Mouse (Mus musculus) heart, embryonic 13.5 days (tissue): ENCODE data around the gene Spata21. TPM values are rescaled to one million over a fixed set of nuclear protein-coding genes. Genes with fewer than 3 reads are reported as not detected.
"Not testable (repeated sequence)": the region's sequence is repeated elsewhere in the genome, so short reads cannot be mapped to it uniquely, and the experiment has no call there.

Experiments
- ATAC-seq: fragments of 200-750 bp; cut with Nextera tagmentation; 2 replicates; pipeline ENCODE4 v1.8.0; 2017; ENCODE audit warnings: moderate TSS enrichment; ENCODE audit not compliant: insufficient number of reproducible peaks, low FRiP score, low TSS enrichment; ENCODE audit errors: extremely low read depth
- H3K27ac ChIP-seq: fragments of 300-500 bp; sonication (generic); replicated peaks from 2 replicates; pipeline ENCODE4 v1.5.1; 2015; ENCODE audit warnings: moderate library complexity, mild to moderate bottlenecking, inconsistent platforms
- H3K27me3 ChIP-seq: fragments of 300-500 bp; sonication (generic); replicated peaks from 2 replicates; pipeline ENCODE4 v1.6.1; 2015; ENCODE audit warnings: mild to moderate bottlenecking, inconsistent platforms
- H3K36me3 ChIP-seq: fragments of 300-500 bp; sonication (generic); 2 replicates; pipeline ENCODE4 v1.6.1; 2015; ENCODE audit warnings: mild to moderate bottlenecking, inconsistent platforms
- H3K4me1 ChIP-seq: fragments of 300-500 bp; sonication (generic); 2 replicates; pipeline ENCODE4 v1.6.1; 2015; ENCODE audit warnings: inconsistent platforms
- H3K4me2 ChIP-seq: fragments of 300-500 bp; sonication (generic); 2 replicates; pipeline ENCODE4 v1.6.1; 2015; ENCODE audit warnings: inconsistent platforms, mild to moderate bottlenecking, moderate library complexity
- H3K4me3 ChIP-seq: fragments of 300-500 bp; sonication (generic); 2 replicates; pipeline ENCODE4 v1.5.1; 2015; ENCODE audit warnings: moderate library complexity, mild to moderate bottlenecking, inconsistent platforms
- H3K9ac ChIP-seq: fragments of 300-500 bp; sonication (generic); 2 replicates; pipeline ENCODE4 v1.6.1; 2015; ENCODE audit warnings: inconsistent platforms, mild to moderate bottlenecking, moderate library complexity
- H3K9me3 ChIP-seq: fragments of 300-500 bp; sonication (generic); 2 replicates; pipeline ENCODE4 v1.6.1; 2016; ENCODE audit warnings: inconsistent platforms
- WGBS: fragments of 180-500 bp; shearing (Covaris S2); methylation state at CpG from one replicate; pipeline ENCODE4 v1.1.7; 2015; ENCODE audit warnings: mixed read lengths; 5-methylcytosine and 5-hydroxymethylcytosine counted together
- polyA plus RNA-seq: library from polyadenylated mRNA; unstranded; fragments of >200 nt; fragmentation: Nextera tagmentation; extraction: Ambion mirVana; gene quantifications from 2 replicates; pipeline ENCODE4 v1.2.1, GENCODE M21; 2015

Spata21 gene
- polyA plus RNA-seq, 1 experiment from 2014 or later = not detected

DNA sequence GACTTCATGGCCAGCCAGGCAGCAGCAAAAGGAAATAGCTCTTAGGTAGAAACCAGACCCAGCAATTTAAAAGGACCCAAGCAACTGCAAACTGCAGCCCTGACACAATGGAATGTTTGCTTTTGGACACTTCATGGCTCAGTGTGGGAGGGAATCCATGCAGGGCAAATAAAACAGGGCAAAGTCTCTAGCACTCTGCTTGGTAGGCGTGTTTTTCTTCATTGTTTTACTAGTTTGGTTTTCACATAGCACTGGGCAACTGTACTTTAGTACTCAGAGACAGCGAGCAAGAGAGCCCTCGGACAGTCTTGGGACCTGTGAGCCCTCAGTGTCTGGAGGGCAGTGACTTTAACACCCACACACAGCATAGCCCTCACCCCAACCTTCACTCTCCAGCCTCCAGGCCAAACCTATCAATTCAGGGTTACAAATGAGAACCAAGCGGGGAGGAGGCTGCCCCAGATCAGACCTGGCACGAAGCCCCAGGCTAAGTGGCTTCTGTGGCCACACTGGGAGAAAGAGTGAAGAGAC, 43.5 kb downstream of the Spata21 start:
- Histone ChIP-seq H3K4me2 (peak overlapping the region; percentile 30), H3K27ac (peak overlapping the region; percentile 76), H3K4me1 (peaks cover 69% of the 10 kb centered on the region), H3K4me3 (no peak overlapping the region), H3K27me3 (no peaks in the 10 kb centered on the region), H3K9ac (peak overlapping the region; percentile 64), H3K36me3 (0 out of 2 replicates have a peak, but pooled peaks cover 4% of the 10 kb centered on the region), H3K9me3 (no peaks in the 10 kb centered on the region)
- 0 out of 2 replicates have a peak, but pooled peaks have one; percentile 7 for ATAC-seq
- 52% methylated on average over 5 of the region's 5 CpGs for WGBS

DNA sequence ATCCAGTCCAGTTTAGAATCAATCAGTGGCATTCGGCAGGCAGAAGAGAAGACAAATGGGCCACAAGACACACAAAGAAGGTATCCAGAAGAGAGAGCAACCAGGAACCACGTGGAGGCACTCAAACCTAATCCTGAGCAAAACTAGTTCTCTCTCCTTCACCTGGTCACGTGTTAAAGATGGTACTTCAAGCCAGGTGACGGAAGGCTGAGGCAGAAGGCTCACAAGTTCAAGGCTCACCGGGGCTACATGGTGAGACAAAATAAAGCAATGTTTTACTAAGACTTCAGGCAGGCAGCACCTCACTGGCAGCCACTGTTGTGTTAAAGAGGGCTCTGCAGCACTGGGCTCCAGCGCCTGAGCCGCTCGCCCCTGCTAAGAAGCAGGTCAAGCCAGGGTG, 44.1 kb downstream of the Spata21 start:
- Histone ChIP-seq H3K9me3 (no peaks in the 10 kb centered on the region), H3K4me2 (peak overlapping the region; percentile 30; the same call in 1 of the 2 replicates), H3K9ac (peak overlapping the region; percentile 64; the same call in 1 of the 2 replicates)

DNA sequence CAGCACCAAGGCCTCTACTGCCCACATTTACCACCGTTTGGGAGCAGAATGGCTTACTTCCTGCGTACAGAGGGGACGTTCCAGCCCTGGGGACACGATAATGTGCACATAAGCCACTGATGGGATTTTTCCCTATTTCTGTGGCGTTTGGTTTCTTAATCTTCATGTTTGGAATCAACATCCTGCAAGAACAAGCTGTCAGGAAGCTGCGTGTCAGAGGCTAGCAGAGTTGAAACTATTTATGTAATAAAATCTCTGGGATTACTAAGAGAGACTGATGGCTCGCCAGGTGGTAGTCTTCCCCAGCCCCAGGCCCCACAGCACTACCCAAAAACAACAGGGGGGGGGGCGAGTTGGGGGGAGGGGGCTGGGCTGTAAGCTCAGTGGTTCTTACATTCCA, 45.1 kb downstream of the Spata21 start:
- Histone ChIP-seq H3K9ac (no peak overlapping the region), H3K4me2 (no peak overlapping the region), H3K4me3 (no peak overlapping the region), H3K27ac (peak overlapping the region; percentile 28; the same call in 1 of the 2 replicates), H3K27me3 (no peaks in the 10 kb centered on the region), H3K36me3 (0 out of 2 replicates have a peak, but pooled peaks cover 4% of the 10 kb centered on the region), H3K9me3 (no peaks in the 10 kb centered on the region), H3K4me1 (peaks cover 86% of the 10 kb centered on the region)
- no peak for ATAC-seq
- WGBS = 56% methylated on average over 8 of the region's 8 CpGs

More for the DNA sequence above, 44.1 kb downstream of the Spata21 start:
- Histone ChIP-seq H3K36me3 (0 out of 2 replicates have a peak, but pooled peaks cover 4% of the 10 kb centered on the region), H3K4me3 (no peak overlapping the region), H3K27ac (peak overlapping the region; percentile 76), H3K27me3 (no peaks in the 10 kb centered on the region), H3K4me1 (peaks cover 75% of the 10 kb centered on the region)
- no peak for ATAC-seq
- WGBS = 51% methylated on average over 8 of the region's 8 CpGs

DNA sequence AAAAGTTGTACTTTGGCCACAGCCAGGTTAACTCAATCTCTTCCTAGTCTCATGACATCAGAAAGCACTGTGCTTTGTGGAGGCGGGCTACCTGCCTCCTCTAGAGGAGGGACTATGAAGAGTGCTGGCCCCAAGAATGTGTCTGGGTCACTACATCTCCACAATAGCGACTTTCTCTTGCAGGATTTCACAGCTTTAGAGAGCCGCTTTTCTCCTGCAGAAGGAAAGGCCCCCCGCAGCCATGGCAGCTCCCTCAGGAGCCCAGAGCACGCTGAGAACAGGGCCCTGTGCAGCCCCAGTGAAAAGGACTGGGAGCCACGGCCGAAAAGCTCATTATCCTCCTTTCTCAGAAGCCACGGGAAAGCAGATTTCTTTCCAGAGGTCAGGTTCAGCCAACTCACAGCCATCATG, 45.9 kb downstream of the Spata21 start:
- Histone ChIP-seq H3K4me2 (peak overlapping the region; percentile 23; the same call in 1 of the 2 replicates), H3K4me3 (no peak overlapping the region), H3K27me3 (no peaks in the 10 kb centered on the region), H3K36me3 (0 out of 2 replicates have a peak, but pooled peaks cover 4% of the 10 kb centered on the region), H3K27ac (peak overlapping the region; percentile 68), H3K9ac (peak overlapping the region; percentile 58), H3K4me1 (peaks cover 90% of the 10 kb centered on the region), H3K9me3 (no peaks in the 10 kb centered on the region)
- ATAC-seq = no peak
- 55% methylated on average over 8 of the region's 8 CpGs for WGBS

DNA sequence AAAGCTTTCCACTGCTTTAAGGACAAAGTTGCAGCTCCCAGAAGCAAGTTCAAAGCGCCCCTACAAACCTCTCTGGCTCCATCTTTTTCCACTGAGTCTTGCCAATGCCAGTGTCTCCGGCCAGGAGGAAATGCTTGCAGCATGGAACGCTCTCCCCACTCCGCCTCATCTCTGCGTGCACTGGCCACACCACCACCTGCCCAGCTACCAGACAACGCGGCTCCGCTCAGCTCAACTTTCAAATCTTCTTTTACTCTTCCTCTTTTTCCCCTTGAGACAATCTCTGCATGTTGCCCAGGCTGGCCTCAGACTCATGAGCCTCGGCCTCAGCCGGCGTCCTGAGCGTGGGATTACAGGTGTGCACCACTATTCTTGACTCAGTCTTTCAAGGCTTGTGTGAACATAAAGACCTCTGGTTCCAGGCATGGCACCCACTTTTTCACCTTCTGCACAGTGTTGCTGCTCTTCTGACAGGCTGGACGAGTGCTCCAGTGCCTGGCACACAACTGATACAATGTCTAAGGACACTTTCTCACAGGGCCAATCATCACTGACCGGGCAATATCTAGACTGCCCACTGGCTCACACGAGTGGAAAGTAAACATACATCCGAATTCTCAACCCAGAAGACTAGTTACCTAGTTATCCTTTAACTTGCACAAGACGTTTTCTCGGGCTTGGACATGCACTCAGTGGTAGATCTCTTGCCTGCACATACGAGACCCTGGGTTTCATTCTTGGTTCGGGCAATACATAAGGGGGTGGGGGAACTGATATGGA, 46.8 kb downstream of the Spata21 start:
- Histone ChIP-seq H3K4me2 (peak overlapping the region; percentile 23), H3K27ac (peak overlapping the region; percentile 68), H3K4me1 (peaks cover 83% of the 10 kb centered on the region), H3K36me3 (0 out of 2 replicates have a peak, but pooled peaks cover 4% of the 10 kb centered on the region), H3K9me3 (no peaks in the 10 kb centered on the region), H3K9ac (peak overlapping the region; percentile 58), H3K4me3 (no peak overlapping the region), H3K27me3 (no peaks in the 10 kb centered on the region)
- WGBS = 67% methylated on average over 20 of the region's 20 CpGs
- no peak for ATAC-seq

DNA sequence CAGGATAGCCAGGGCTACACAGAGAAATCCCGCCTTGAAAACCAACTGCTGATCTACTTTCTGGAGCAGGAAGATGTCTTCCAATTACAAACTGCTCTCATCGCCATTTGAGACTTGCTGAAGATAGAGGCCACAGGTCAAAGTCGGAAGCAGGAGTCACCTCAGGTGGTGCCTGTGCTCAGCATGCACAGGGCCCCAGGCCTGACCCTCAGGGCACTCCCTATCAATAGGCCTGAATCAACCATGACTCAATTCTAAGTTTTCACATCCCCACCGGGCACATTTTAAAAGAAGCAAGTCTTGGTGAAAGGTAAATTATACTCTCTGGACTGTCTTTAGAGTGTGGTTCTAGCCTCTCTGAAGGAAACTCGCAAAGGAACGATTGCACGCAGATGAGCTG, 48.0 kb downstream of the Spata21 start:
- peak overlapping the region; percentile 1; the same call in 1 of the 2 replicates for H3K9ac ChIP-seq
- H3K9me3 ChIP-seq = no peaks in the 10 kb centered on the region
- H3K27ac ChIP-seq = no peak overlapping the region
- ATAC-seq = no peak
- WGBS = 76% methylated on average over 7 of the region's 7 CpGs
- no peak overlapping the region for H3K4me2 ChIP-seq
- H3K4me3 ChIP-seq = no peak overlapping the region
- 0 out of 2 replicates have a peak, but pooled peaks cover 4% of the 10 kb centered on the region for H3K36me3 ChIP-seq
- peaks cover 74% of the 10 kb centered on the region for H3K4me1 ChIP-seq
- H3K27me3 ChIP-seq = no peaks in the 10 kb centered on the region

DNA sequence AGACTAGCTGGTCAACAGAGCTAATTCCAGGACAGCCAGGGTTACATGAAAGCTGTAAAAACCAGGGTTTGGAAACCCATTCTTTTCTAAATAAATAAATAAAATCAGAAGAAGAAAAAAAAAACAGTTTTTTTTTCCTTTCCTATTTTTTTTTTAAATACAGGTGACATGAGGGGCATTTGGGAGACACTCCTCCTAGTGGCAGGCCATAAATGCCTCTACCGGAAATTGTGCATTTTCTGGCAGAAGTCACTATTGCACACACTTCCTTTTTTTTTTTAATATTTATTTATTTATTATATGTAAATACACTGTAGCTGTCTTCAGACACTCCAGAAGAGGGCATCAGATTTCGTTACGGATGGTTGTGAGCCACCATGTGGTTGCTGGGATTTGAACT, 49.6 kb downstream of the Spata21 start:
- H3K27ac ChIP-seq = not testable (repeated sequence)

DNA sequence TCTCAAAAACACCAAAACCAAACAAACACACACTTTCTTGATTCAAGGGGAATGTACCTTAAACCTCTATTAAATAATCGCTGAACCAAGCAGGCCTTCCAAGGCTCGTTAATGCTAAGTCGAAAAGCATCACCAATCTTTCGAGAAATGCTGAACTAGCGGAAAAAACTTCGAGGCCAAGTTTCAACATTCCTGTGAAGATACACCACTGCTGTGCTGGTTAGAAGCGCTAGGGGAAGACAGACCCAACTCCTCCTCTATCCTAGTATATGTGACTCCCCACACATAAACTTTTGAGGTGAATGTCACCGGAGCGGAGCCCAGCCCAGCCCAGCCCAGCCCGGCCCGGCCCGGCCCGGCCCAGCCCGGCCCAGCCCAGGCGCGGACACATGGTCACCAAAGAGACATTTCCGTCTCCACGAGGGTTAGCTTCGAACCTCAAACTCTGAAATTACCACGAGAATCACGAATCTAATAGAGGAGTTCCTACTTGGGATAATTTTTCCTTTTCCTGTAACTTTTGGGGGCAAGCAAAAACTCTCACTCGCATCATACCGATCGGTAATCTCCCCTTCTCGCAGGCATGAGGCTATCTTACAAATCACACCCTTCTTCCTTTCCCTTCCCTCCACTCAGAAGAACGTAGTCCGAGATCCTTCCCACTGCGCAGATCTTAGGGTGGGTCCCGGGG, 50.4 kb downstream of the Spata21 start:
- H3K9me3 ChIP-seq = no peaks in the 10 kb centered on the region
- H3K27ac ChIP-seq = peak overlapping the region; percentile 96
- peak overlapping the region; percentile 75 for H3K4me3 ChIP-seq
- WGBS = 2% methylated on average over 29 of the region's 29 CpGs
- H3K9ac ChIP-seq = peak overlapping the region; percentile 88
- peaks cover 56% of the 10 kb centered on the region for H3K4me1 ChIP-seq
- H3K36me3 ChIP-seq = 0 out of 2 replicates have a peak, but pooled peaks cover 4% of the 10 kb centered on the region
- H3K4me2 ChIP-seq = peak overlapping the region; percentile 97
- no peaks in the 10 kb centered on the region for H3K27me3 ChIP-seq
- no peak for ATAC-seq

More for the DNA sequence above, 49.6 kb downstream of the Spata21 start:
- Histone ChIP-seq H3K9ac (peak overlapping the region; percentile 28), H3K4me2 (peak overlapping the region; percentile 97), H3K4me1 (peaks cover 62% of the 10 kb centered on the region), H3K4me3 (peak overlapping the region; percentile 75)
- not testable (repeated sequence) for H3K36me3 ChIP-seq, ATAC-seq, H3K9me3 ChIP-seq, H3K27me3 ChIP-seq
- 61% methylated on average over 3 of the region's 3 CpGs for WGBS

DNA sequence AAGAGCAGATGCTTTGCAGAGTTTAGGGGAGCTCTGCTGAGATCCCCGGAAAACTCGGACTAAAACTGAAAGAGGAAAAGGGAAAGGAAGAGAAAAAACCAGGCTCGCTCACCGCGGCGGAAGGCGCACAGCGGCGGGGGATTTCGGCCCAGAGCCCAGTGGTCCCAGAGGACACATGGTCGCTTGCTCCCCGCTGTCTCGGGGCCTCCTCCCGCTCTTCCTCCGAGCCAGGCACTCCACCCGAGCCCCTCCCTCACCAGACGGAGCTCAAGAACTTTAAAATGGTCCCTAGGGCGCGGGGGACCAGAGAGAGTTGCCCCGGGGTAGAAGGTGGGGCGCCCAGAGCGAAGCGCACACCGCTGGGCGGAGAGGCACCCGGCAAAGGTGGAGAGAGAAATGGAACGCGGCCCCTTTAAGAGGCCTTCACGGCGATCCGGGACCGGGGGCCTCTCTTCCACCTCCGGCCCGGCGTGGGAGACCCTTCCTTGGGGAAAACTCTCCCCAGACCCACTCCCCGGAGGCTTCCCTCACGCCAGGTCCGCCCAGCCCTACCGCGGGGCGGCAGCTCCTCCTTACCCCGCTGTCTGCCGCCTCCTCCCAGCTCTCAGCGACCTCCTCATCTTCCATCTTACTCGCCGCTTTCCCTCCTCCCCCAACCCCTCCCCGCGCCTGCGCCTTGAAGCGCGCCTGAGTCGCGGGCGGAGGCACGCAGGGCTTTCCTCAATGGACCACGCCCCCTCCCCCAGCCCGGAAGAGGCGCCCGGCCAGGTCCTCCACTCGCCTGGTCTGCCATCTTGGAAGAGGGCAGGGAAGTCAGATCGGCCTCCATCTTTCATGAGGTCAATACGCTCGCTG, 51.2 kb downstream of the Spata21 start, which contains the start of gene Szrd1:
TSS of gene Szrd1 (minus strand) at position 660 of the 855 bp plus-strand sequence.
- peak; percentile 92 for ATAC-seq
- WGBS = under 1% methylated on average over 55 of the region's 63 CpGs
- H3K36me3 ChIP-seq = 0 out of 2 replicates have a peak, but pooled peaks cover 4% of the 10 kb centered on the region

DNA sequence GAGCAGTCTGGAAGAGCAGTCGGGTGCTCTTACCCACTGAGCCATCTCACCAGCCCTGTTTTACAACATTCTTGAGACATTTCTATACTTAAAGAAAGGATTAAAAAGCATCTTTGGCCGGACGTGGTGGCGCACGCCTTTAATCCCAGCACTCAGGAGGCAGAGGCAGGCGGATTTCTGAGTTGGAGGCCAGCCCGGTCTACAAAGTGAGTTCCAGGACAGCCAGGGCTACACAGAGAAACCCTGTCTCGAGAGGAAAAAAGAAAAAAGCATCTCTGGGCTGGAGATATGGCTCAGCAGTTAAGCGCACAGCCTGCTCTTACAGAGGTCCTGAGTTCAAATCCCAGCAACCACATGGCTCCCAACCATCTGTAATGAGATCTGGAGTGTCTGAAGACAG, 52.2 kb downstream of the Spata21 start:
- not testable (repeated sequence) for H3K9ac ChIP-seq, H3K36me3 ChIP-seq, ATAC-seq, H3K4me3 ChIP-seq, H3K27ac ChIP-seq, H3K9me3 ChIP-seq, H3K4me2 ChIP-seq, H3K27me3 ChIP-seq
- peaks cover 40% of the 10 kb centered on the region for H3K4me1 ChIP-seq
- WGBS = 87% methylated on average over 9 of the region's 9 CpGs

More for the DNA sequence above, 51.2 kb downstream of the Spata21 start, which contains the start of gene Szrd1:
- H3K4me1 ChIP-seq = peaks cover 51% of the 10 kb centered on the region
- H3K4me3 ChIP-seq = peak within 1 kb of the TSS; percentile 75
- H3K27me3 ChIP-seq = no peaks in the 10 kb centered on the region; the same call in 1 of the 2 replicates
- peak within 1 kb of the TSS; percentile 97 for H3K4me2 ChIP-seq
- no peaks in the 10 kb centered on the region for H3K9me3 ChIP-seq
- peak within 1 kb of the TSS; percentile 88 for H3K9ac ChIP-seq
- peak within 1 kb of the TSS; percentile 96 for H3K27ac ChIP-seq
